9 mouse cellular contexts compared by ENCODE assay signal in genomic region chr2:157058342-157058998, GRCm38 (mm10). TPM values are rescaled to one million over a fixed set of nuclear protein-coding genes. Genes with fewer than 3 reads are reported as not detected.
DNase-seq lines count a peak whose midpoint lies in the region; ATAC-seq and TF ChIP-seq lines count a peak whose summit lies in the region.
"Had no signal": no experiment of that assay in that cellular context is flagged by ENCODE, and none has a peak within 500 bp of the region (broad histone marks: within the 10 kb centered on the region; RNA-seq: fewer than 3 reads in every experiment).

No protein-coding gene starts in this region.

- TF ChIP-seq EP300 in ES-Bruce4 (IDR thresholded peaks at IDR 0.05; ENCODE audit: insufficient read depth, low read depth, low read length): peak; percentile 45; the same call in 1 of the 2 replicates

- H3K4me1 ChIP-seq in ES-Bruce4 (ENCODE audit: control insufficient read depth, insufficient read depth, low read length): peaks cover 7% of the 10 kb centered on the region
- peaks cover 64% of the 10 kb centered on the region for H3K4me1 ChIP-seq in forebrain, embryonic 15.5 days
- peaks cover 62% of the 10 kb centered on the region for H3K4me1 ChIP-seq in hindbrain, embryonic 13.5 days (replicated peaks)
- peaks cover 26% of the 10 kb centered on the region for H3K4me1 ChIP-seq in midbrain, embryonic 12.5 days

- H3K4me2 ChIP-seq in forebrain, embryonic 15.5 days (replicated peaks): peak overlapping the region; percentile 34
- H3K4me2 ChIP-seq in hindbrain, embryonic 13.5 days: peak overlapping the region; percentile 38
- H3K4me2 ChIP-seq in midbrain, embryonic 12.5 days (replicated peaks): peak overlapping the region; percentile 46

- H3K4me3 ChIP-seq in ES-Bruce4 (ENCODE audit: low read depth, low read length): peak overlapping the region; percentile 79
- peak overlapping the region; percentile 10; the same call in 1 of the 2 replicates for H3K4me3 ChIP-seq in forebrain, embryonic 15.5 days
- H3K4me3 ChIP-seq in hindbrain, embryonic 13.5 days: peak overlapping the region; percentile 8; the same call in 1 of the 2 replicates
- H3K4me3 ChIP-seq in midbrain, embryonic 12.5 days: 0 out of 2 replicates have a peak overlapping the region, but pooled peaks have one; percentile 21

- no peaks in the 10 kb centered on the region for H3K27me3 ChIP-seq in ES-Bruce4 (ENCODE audit: control insufficient read depth, insufficient read depth, low read length, poor library complexity, severe bottlenecking)
- no peaks in the 10 kb centered on the region for H3K27me3 ChIP-seq in forebrain, embryonic 15.5 days
- no peaks in the 10 kb centered on the region for H3K27me3 ChIP-seq in hindbrain, embryonic 13.5 days
- no peaks in the 10 kb centered on the region for H3K27me3 ChIP-seq in midbrain, embryonic 12.5 days

- DNase-seq in cerebellum, adult 11-12 months: peak; percentile 86
- DNase-seq in left cerebral cortex, postnatal 10 days (ENCODE audit: extremely low spot score in 1 of 2, low spot score in 2 of 2): peak; percentile 80 to 90
- DNase-seq in testis, postnatal 10 days (ENCODE audit: low spot score): peak; percentile 82
- no peak for DNase-seq in T-cell, adult 2 months (ENCODE audit: low spot score)

- H3K27ac ChIP-seq in ES-Bruce4 (ENCODE audit: insufficient read depth, low read length): peak overlapping the region; percentile 77
- peak overlapping the region; percentile 94 for H3K27ac ChIP-seq in forebrain, embryonic 15.5 days (replicated peaks)
- peak overlapping the region; percentile 85 for H3K27ac ChIP-seq in hindbrain, embryonic 13.5 days
- H3K27ac ChIP-seq in midbrain, embryonic 12.5 days (replicated peaks): peak overlapping the region; percentile 92

- H3K9me3 ChIP-seq in ES-Bruce4 (replicated peaks; ENCODE audit: control insufficient read depth, insufficient read depth, low read length, poor library complexity, severe bottlenecking): no peaks in the 10 kb centered on the region
- no peaks in the 10 kb centered on the region for H3K9me3 ChIP-seq in forebrain, embryonic 15.5 days
- H3K9me3 ChIP-seq in hindbrain, embryonic 13.5 days: no peaks in the 10 kb centered on the region
- H3K9me3 ChIP-seq in midbrain, embryonic 12.5 days: no peaks in the 10 kb centered on the region

- H3K36me3 ChIP-seq in ES-Bruce4 (ENCODE audit: control insufficient read depth, insufficient read depth, low read length, poor library complexity, severe bottlenecking): no peaks in the 10 kb centered on the region
- H3K36me3 ChIP-seq in forebrain, embryonic 15.5 days: peaks cover 22% of the 10 kb centered on the region
- peaks cover 58% of the 10 kb centered on the region for H3K36me3 ChIP-seq in hindbrain, embryonic 13.5 days
- H3K36me3 ChIP-seq in midbrain, embryonic 12.5 days: peaks cover 43% of the 10 kb centered on the region

- TF ChIP-seq POLR2A in ES-Bruce4 (IDR thresholded peaks at IDR 0.05; ENCODE audit: insufficient read depth, low read length): peak; percentile 57

- intact Hi-C loops in left cerebral cortex, postnatal 10 days (cut with DNase I): no loop called here

- peak overlapping the region; percentile 87 for H3K9ac ChIP-seq in ES-Bruce4 (ENCODE audit: low read depth, poor library complexity, severe bottlenecking)
- peak overlapping the region; percentile 16 for H3K9ac ChIP-seq in forebrain, embryonic 15.5 days (replicated peaks)
- H3K9ac ChIP-seq in hindbrain, embryonic 13.5 days: peak overlapping the region; percentile 55
- H3K9ac ChIP-seq in midbrain, embryonic 12.5 days (replicated peaks): peak overlapping the region; percentile 37; the same call in 1 of the 2 replicates

- 8% methylated on average over 18 of the region's 18 CpGs for WGBS in forebrain, embryonic 15.5 days
- 12% methylated on average over 18 of the region's 18 CpGs for WGBS in hindbrain, embryonic 13.5 days
- WGBS in midbrain, embryonic 12.5 days: 13% methylated on average over 15 of the region's 18 CpGs

- no peak for TF ChIP-seq CTCF in ES-Bruce4 (IDR thresholded peaks at IDR 0.05; ENCODE audit: low read depth, low read length)

- ATAC-seq in forebrain, embryonic 15.5 days (replicated peaks): peak; percentile 90
- ATAC-seq in hindbrain, embryonic 13.5 days (ENCODE audit: low FRiP score): peak; percentile 76
- ATAC-seq in midbrain, embryonic 12.5 days (ENCODE audit: low FRiP score, low read depth): peak; percentile 91

RNA-seq across cellular contexts. Expression of gene Soga1, which starts 20.6 kb away (rescaled TPM):
- polyA plus RNA-seq in ES-Bruce4 (2011; ENCODE audit: insufficient read depth, insufficient read length, low read depth, missing spikeins): 9.8 and 11.5 TPM in 2 replicates
- 5.7 and 8.2 TPM in 2 replicates for polyA plus RNA-seq in forebrain, embryonic 15.5 days (2015; fragmentation: Nextera tagmentation; extraction: Ambion mirVana)
- 6.2 and 6.4 TPM in 2 replicates for polyA plus RNA-seq in hindbrain, embryonic 13.5 days (2015; fragmentation: Nextera tagmentation; extraction: Ambion mirVana)
- total RNA-seq in left cerebral cortex, postnatal 10 days (2021): 10 to 100 TPM; 61.2 to 61.4 TPM
- polyA plus RNA-seq in midbrain, embryonic 12.5 days (2016; fragmentation: Nextera tagmentation; extraction: Ambion mirVana): 6.9 and 7.3 TPM in 2 replicates

RNA-seq across cellular contexts. Expression of gene Tldc2, which starts 28.4 kb away (rescaled TPM):
- polyA plus RNA-seq in ES-Bruce4 (2011; ENCODE audit: insufficient read depth, insufficient read length, low read depth, missing spikeins): not detected in 2 replicates
- polyA plus RNA-seq in forebrain, embryonic 15.5 days (2015; fragmentation: Nextera tagmentation; extraction: Ambion mirVana): not detected in 2 replicates
- polyA plus RNA-seq in hindbrain, embryonic 13.5 days (2015; fragmentation: Nextera tagmentation; extraction: Ambion mirVana): not detected in 2 replicates
- total RNA-seq in left cerebral cortex, postnatal 10 days (2021): not detected
- polyA plus RNA-seq in midbrain, embryonic 12.5 days (2016; fragmentation: Nextera tagmentation; extraction: Ambion mirVana): not detected in 2 replicates
- total RNA-seq: neutrophil, adult 5-6 weeks had no signal

RNA-seq across cellular contexts. Expression of gene Dsn1, which starts 51.5 kb away (rescaled TPM):
- polyA plus RNA-seq in ES-Bruce4 (2011; ENCODE audit: insufficient read depth, insufficient read length, low read depth, missing spikeins): 33.3 and 40.8 TPM in 2 replicates
- 21.7 and 23.1 TPM in 2 replicates for polyA plus RNA-seq in forebrain, embryonic 15.5 days (2015; fragmentation: Nextera tagmentation; extraction: Ambion mirVana)
- polyA plus RNA-seq in hindbrain, embryonic 13.5 days (2015; fragmentation: Nextera tagmentation; extraction: Ambion mirVana): 12.3 and 13.2 TPM in 2 replicates
- total RNA-seq in left cerebral cortex, postnatal 10 days (2021): 1 to 10 TPM; 5.9 to 7.1 TPM
- polyA plus RNA-seq in midbrain, embryonic 12.5 days (2016; fragmentation: Nextera tagmentation; extraction: Ambion mirVana): 44.5 and 45.0 TPM in 2 replicates

Comparison
In these comparisons a context has a peak if more than half of its experiments do, and no peak if none do; other contexts are left out.
1. H3K4me3 ChIP-seq: peak in every context shown above with its lines; median percentile 79 in ES-Bruce4; 21 in midbrain, embryonic 12.5 days; 10 in forebrain, embryonic 15.5 days; 8 in hindbrain, embryonic 13.5 days.
2. H3K9ac ChIP-seq: peak in every context shown above with its lines; median percentile 87 in ES-Bruce4; 55 in hindbrain, embryonic 13.5 days; 37 in midbrain, embryonic 12.5 days; 16 in forebrain, embryonic 15.5 days.